Mouse (Mus musculus) c-Kit-positive CD71-positive TER-119-positive erythroid progenitor cells, embryonic 14.5 days (primary cell): ENCODE data around the gene Spem1.

Source experiments
- DNase-seq: peaks from one replicate; pipeline ENCODE4 v3.0.0-alpha.2; 2013; ENCODE audit warnings: low spot score

The Spem1 gene

GRCm38 (mm10) chr11:69836703-69837576, 15.0 kb upstream of the Spem1 start:
- no peak for DNase-seq

GRCm38 (mm10) chr11:69835966-69836335, 14.0 kb upstream of the Spem1 start:
- no peak for DNase-seq

- no peak for DNase-seq
Observed at GRCm38 (mm10) chr11:69835326-69835965, 13.5 kb upstream of the Spem1 start.

- DNase-seq, result peak; percentile 57
Observed at GRCm38 (mm10) chr11:69834001-69834549, 12.1 kb upstream of the Spem1 start.

- DNase-seq, result no peak
Observed at GRCm38 (mm10) chr11:69833554-69833953, 11.6 kb upstream of the Spem1 start.

- DNase-seq, result no peak
Observed at GRCm38 (mm10) chr11:69828832-69829231, 6.9 kb upstream of the Spem1 start.

GRCm38 (mm10) chr11:69823456-69823855, 1.5 kb upstream of the Spem1 start:
- no peak for DNase-seq

GRCm38 (mm10) chr11:69818871-69819270, 3.1 kb downstream of the Spem1 start:
- no peak for DNase-seq

- no peak for DNase-seq
Observed at GRCm38 (mm10) chr11:69818365-69818764, 3.6 kb downstream of the Spem1 start, which contains the start of gene Spem2. Gene Spem2, minus strand, starts transcription at chr11:69818465.

GRCm38 (mm10) chr11:69816520-69816919, 5.5 kb downstream of the Spem1 start:
- DNase-seq, result no peak

GRCm38 (mm10) chr11:69815155-69815554, 6.8 kb downstream of the Spem1 start, which contains the start of gene Gm39566:
Gene Gm39566, minus strand, starts transcription at chr11:69815298.
- DNase-seq, result no peak

- DNase-seq, result no peak
Observed at GRCm38 (mm10) chr11:69810280-69810679, 11.7 kb downstream of the Spem1 start.

GRCm38 (mm10) chr11:69807641-69808040, 14.3 kb downstream of the Spem1 start:
- DNase-seq, result no peak

- no peak for DNase-seq
Observed at GRCm38 (mm10) chr11:69806378-69806777, 15.6 kb downstream of the Spem1 start.

GRCm38 (mm10) chr11:69804972-69805909, 16.7 kb downstream of the Spem1 start, which contains the start of gene Tmem102:
Gene Tmem102, minus strand, starts transcription at chr11:69805624.
- DNase-seq, result no peak

- no peak for DNase-seq
Observed at GRCm38 (mm10) chr11:69804652-69804940, 17.4 kb downstream of the Spem1 start.

- peak; percentile 38 for DNase-seq
Observed at GRCm38 (mm10) chr11:69803786-69804651, 18.0 kb downstream of the Spem1 start.

GRCm38 (mm10) chr11:69803328-69803727, 18.7 kb downstream of the Spem1 start:
- no peak for DNase-seq

GRCm38 (mm10) chr11:69802648-69803105, 19.3 kb downstream of the Spem1 start:
- DNase-seq, result no peak

GRCm38 (mm10) chr11:69801379-69801977, 20.5 kb downstream of the Spem1 start, which contains the start of gene Fgf11:
Gene Fgf11, minus strand, starts transcription at chr11:69801857.
- no peak for DNase-seq
